Mouse (Mus musculus): ENCODE data around the gene Dcbld2.
"Not testable (repeated sequence)": the region's sequence is repeated elsewhere in the genome, so short reads cannot be mapped to it uniquely, and the experiment has no call there.

Dcbld2 gene

DNA sequence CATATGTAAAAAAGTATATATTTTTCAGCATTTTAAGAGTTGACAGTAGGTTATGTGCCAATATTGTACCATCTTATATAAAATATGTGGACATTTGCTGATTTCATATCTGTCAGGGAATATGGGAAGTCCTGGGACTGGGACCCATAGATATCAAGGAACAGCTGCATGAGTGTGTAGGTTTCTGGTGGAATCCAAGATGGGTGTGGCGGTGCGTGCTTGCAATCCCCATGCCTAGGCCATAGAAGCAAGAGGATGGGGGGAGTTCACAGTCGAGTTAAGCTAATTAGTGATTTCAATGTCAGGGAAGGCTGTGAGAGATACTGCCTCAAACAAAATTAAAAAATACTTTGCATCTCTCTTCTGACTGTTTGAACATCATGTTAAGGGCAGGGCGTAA is 40.8 kb downstream of the Dcbld2 start:
- DNase-seq (ENCODE audit: low read depth in 1 of 2, low spot score in 2 of 2) = no peak

DNA sequence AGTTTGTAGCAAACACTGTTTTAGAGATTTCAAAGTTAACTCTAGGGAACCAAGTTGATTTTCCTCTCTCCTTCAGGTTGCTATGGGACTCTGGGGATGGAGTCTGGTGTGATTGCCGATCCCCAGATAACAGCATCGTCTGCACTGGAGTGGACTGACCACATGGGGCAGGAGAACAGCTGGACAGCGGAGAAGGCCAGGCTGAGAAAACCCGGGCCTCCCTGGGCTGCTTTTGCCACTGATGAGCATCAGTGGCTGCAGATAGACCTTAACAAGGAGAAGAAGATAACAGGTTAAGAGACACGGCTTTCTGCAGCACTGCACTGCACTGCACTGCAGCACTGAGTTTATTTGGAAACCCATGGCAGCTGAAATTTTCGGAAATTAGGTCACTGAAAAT is 42.4 kb downstream of the Dcbld2 start:
- no peak for DNase-seq (ENCODE audit: low read depth in 1 of 2, low spot score in 2 of 2)

DNA sequence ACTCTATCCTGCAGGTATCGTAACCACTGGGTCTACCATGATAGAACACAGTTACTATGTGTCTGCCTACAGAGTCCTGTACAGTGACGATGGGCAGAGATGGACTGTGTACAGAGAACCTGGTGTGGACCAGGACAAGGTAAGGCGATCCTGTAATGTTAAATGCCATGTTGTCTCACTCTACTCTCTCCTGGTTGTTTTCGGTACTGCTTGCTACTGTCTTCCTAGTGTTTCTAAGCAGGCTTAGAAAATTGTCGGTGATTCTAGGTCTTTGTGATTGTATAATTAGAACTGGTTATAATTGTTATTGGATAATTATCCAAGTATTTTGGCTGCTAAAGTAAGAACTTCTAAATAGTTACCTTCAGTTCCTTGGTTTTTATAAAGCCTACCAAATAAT is 43.4 kb downstream of the Dcbld2 start:
- DNase-seq (ENCODE audit: low read depth in 1 of 2, low spot score in 2 of 2) = no peak

- DNase-seq (ENCODE audit: low read depth in 1 of 2, low spot score in 2 of 2) = no peak
These were observed 44.9 kb downstream of the Dcbld2 start for GRCm38 (mm10) chr16:58453138-58453537.

- no peak for DNase-seq (ENCODE audit: low read depth in 1 of 2, low spot score in 2 of 2)
These were observed 45.6 kb downstream of the Dcbld2 start for GRCm38 (mm10) chr16:58453820-58454219.

GRCm38 (mm10) chr16:58454617-58455016 is 46.4 kb downstream of the Dcbld2 start:
- DNase-seq (ENCODE audit: low read depth in 1 of 2, low spot score in 2 of 2) = peak in 1 of 2 experiments; percentile 22

DNA sequence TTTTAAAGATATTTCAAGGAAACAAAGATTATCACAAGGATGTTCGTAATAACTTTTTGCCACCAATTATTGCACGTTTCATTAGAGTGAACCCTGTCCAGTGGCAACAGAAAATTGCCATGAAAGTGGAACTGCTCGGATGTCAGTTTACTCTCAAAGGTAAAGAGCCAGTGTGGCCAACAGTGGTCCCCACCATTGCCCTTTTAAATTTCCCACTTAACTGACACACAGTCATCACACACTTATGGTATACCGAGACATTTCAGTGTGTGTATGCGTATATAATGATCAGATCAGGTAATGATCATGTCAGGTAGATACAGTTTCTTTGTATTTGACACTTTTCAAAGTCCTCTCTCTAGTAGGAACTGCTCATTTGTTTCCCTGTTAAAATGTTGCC is 46.9 kb downstream of the Dcbld2 start:
- DNase-seq (ENCODE audit: low read depth in 1 of 2, low spot score in 2 of 2) = no peak

GRCm38 (mm10) chr16:58456445-58456844 is 48.2 kb downstream of the Dcbld2 start:
- DNase-seq (ENCODE audit: low read depth in 1 of 2, low spot score in 2 of 2) = no peak

DNA sequence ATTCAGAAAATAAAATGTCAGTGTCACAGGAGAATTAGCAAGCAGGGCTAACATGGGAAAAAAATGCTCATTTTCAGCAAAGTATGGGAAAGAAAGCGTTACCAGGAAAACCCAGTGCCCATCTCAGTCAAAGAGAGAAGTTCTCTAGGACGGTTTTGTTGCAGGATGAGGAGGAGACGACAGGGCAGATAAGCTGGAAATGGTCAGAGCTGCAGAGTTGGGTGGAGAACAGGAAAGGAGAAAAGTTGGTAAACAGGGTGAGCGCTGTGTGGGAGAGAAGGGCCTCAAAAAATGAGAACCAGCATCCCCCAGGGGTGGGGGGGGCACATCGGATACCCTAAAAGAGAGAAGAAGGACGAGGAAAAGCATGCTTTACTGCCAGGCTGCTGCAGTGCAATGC is 48.7 kb downstream of the Dcbld2 start:
- DNase-seq (ENCODE audit: low read depth in 1 of 2, low spot score in 2 of 2) = no peak

GRCm38 (mm10) chr16:58459966-58460365 is 51.7 kb downstream of the Dcbld2 start:
- DNase-seq (ENCODE audit: low read depth in 1 of 2, low spot score in 2 of 2) = not testable (repeated sequence)

GRCm38 (mm10) chr16:58460386-58460785 is 52.1 kb downstream of the Dcbld2 start:
- DNase-seq (ENCODE audit: low read depth in 1 of 2, low spot score in 2 of 2) = no peak

DNA sequence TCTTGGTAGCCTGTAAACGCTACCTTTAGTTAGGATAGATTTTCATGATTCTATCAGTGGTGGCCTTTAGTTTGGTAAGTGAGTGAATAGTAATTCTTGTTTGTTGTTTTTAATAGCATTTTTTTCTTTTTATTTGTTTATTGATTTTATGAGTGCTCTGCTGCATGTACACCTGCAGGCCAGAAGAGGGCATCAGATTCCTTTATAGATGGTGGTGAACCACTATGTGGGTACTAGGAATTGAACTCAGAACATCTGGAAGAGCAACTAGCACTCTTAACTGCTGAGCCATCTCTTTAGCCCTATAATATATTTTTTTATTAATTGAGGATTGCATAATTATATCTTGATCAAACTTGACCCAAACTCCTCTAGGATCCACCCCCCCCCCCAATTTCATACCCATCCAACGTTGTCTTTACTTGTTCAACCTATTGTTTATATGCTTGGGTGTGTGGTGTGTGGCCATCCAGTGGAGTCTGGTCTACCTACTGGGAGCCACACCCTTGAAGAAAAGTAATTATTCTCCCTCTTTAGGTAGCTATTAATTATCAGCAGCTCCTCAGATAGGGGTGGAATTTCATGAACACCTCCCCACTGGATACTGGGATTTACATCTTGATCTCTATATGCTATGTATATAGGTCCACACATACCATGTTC is 53.7 kb downstream of the Dcbld2 start:
- no peak for DNase-seq (ENCODE audit: low read depth in 1 of 2, low spot score in 2 of 2)

- DNase-seq (ENCODE audit: low read depth in 1 of 2, low spot score in 2 of 2) = no peak
These were observed 54.3 kb downstream of the Dcbld2 start for GRCm38 (mm10) chr16:58462519-58462918.

DNA sequence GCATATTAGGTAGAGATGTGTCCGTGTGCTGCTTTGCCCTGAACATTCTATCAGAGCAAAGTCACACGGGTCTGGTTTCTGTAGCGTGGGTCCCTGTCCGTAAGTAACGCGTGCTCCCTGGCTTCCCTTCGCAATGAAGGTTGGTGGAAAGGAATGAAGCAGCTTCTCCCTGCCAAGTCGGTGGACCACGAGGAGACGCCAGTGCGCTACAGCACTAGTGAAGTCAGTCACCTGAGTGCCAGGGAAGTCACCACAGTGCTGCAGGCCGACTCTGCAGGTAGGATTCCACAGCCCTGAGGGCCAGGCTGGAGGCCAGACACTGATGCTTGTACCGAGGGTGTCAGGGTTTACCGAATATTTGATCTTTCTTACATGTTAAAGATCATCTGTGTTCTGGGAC is 55.8 kb downstream of the Dcbld2 start:
- no peak for DNase-seq (ENCODE audit: low read depth in 1 of 2, low spot score in 2 of 2)

DNA sequence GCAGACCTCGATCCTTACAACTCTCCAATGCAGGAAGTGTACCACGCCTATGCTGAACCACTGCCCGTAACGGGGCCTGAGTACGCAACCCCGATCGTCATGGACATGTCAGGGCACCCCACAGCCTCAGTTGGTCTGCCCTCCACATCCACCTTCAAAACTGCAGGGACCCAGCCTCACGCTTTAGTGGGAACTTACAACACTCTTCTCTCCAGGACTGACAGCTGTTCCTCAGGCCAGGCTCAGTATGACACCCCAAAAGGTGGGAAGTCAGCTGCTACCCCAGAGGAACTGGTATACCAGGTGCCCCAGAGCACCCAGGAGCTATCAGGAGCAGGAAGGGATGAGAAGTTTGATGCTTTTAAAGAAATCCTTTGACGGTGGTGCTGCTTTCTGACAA is 57.2 kb downstream of the Dcbld2 start:
- DNase-seq (ENCODE audit: low read depth in 1 of 2, low spot score in 2 of 2) = no peak

GRCm38 (mm10) chr16:58470061-58470460 is 61.8 kb downstream of the Dcbld2 start:
- DNase-seq (ENCODE audit: low read depth in 1 of 2, low spot score in 2 of 2) = no peak

DNA sequence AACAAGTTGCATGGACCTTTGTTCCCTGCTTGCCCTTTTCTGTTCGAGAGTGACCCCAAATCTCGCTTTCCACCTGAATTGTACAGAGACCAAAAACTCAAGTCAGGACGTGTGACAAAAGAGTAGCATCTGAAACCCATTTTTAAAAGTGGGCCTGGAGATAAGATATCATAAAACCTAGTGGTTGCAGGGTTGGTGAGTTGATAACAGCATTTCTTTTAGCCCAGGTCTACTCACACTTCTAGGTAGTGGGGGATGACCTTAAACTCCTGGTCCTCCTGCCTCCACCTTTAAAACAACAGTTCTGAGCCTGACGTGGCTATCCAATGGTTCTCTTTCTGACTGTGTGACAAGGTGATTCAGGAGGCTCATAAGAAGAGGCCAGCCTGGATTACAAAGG is 62.6 kb downstream of the Dcbld2 start:
- no peak for DNase-seq (ENCODE audit: low read depth in 1 of 2, low spot score in 2 of 2)

DNA sequence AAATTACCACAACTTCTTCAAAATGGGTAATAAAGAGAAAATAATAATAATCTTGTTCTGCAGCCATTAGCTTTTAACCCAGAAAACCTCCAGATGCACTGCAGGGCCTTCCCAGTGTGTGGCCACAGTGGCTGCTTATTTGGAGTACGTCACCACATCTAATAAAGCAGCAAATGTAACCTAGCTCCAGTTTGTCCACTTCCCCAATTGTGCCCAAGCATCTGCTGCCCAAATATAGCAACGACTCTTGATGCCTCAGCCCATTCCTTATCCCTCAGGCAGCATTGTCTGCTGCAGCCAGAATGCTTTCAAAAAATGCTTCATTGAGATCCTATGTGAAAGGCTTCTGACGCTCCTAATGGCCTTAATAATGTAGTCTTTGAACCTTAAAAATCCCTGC is 66.6 kb downstream of the Dcbld2 start:
- no peak for DNase-seq (ENCODE audit: low read depth in 1 of 2, low spot score in 2 of 2)

GRCm38 (mm10) chr16:58475544-58476154 is 67.4 kb downstream of the Dcbld2 start:
- no peak for DNase-seq (ENCODE audit: low read depth in 1 of 2, low spot score in 2 of 2)

- DNase-seq (ENCODE audit: low read depth in 1 of 2, low spot score in 2 of 2) = no peak
These were observed 68.1 kb downstream of the Dcbld2 start for GRCm38 (mm10) chr16:58476363-58476762.

GRCm38 (mm10) chr16:58479898-58480448 is 71.7 kb downstream of the Dcbld2 start:
- no peak for DNase-seq (ENCODE audit: low read depth in 1 of 2, low spot score in 2 of 2)

DNA sequence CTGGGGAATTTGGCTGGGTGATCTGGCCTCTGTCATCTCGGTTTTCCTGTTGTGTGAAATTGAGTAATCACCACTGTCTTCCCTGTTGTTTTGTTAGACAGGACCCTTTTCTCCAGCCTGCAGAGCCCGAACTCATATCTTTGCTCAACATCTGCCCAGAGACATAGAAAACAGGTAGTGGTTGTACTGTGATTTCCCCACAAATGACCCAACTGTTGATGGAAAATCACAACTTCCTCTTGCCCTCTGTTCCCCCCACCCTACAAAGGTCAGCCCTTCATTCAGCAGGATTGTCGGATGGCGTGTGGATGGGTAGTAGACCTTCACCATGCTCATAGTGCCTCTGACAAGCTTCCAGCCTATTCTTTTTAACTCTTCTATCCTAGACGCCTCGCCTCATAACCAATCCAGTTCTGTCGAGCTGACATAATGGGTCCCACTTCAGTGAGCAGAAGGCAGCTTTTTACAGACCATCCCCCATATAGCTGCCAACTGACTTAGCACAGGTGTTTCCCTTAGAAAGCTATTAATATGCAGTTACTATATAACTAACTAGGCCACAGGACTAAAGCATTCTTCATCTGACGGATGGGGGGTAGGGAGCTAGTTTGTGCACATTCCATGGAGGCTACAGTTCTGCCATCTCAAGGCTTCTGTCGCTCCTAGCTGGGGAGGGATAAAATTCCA is 73.1 kb downstream of the Dcbld2 start:
- DNase-seq (ENCODE audit: low read depth in 1 of 2, low spot score in 2 of 2) = no peak
